Mouse (Mus musculus): Measurements from ENCODE around the gene Nfkbie. TPM values are rescaled to one million over a fixed set of nuclear protein-coding genes. Genes with fewer than 3 reads are reported as not detected.

Nfkbie gene
- total RNA-seq, 4 experiments from 2014 or later: 4.2 to 6.4 (median 5.6) TPM

GRCm38 (mm10) chr17:45582715-45583355 is 27.3 kb downstream of the Nfkbie start:
- DNase-seq: no peak

GRCm38 (mm10) chr17:45584096-45584896 is 28.8 kb downstream of the Nfkbie start:
- DNase-seq: peak; percentile 85

- DNase-seq: peak; percentile 83
These were observed 29.6 kb downstream of the Nfkbie start for GRCm38 (mm10) chr17:45584939-45585678.

- no peak for DNase-seq
These were observed 30.4 kb downstream of the Nfkbie start for GRCm38 (mm10) chr17:45585725-45586448.

- no peak for DNase-seq
These were observed 30.9 kb downstream of the Nfkbie start for GRCm38 (mm10) chr17:45586449-45586837.

GRCm38 (mm10) chr17:45588370-45588769 is 32.9 kb downstream of the Nfkbie start:
- DNase-seq: no peak

- DNase-seq: no peak
These were observed 33.7 kb downstream of the Nfkbie start for GRCm38 (mm10) chr17:45589236-45589635.

GRCm38 (mm10) chr17:45589844-45590243 is 34.3 kb downstream of the Nfkbie start:
- peak; percentile 85 for DNase-seq

GRCm38 (mm10) chr17:45590410-45590809 is 34.9 kb downstream of the Nfkbie start:
- no peak for DNase-seq

- DNase-seq: no peak
These were observed 36.5 kb downstream of the Nfkbie start for GRCm38 (mm10) chr17:45591701-45592605.

GRCm38 (mm10) chr17:45592606-45593431 is 37.3 kb downstream of the Nfkbie start:
- DNase-seq: no peak

- no peak for DNase-seq
These were observed 38.0 kb downstream of the Nfkbie start for GRCm38 (mm10) chr17:45593479-45593878.

- DNase-seq: no peak
These were observed 38.7 kb downstream of the Nfkbie start for GRCm38 (mm10) chr17:45594195-45594594.

- DNase-seq: peak; percentile 71
These were observed 39.6 kb downstream of the Nfkbie start for GRCm38 (mm10) chr17:45594881-45595735.

- DNase-seq: no peak
These were observed 40.4 kb downstream of the Nfkbie start for GRCm38 (mm10) chr17:45595736-45596390.

- peak; percentile 83 for DNase-seq
These were observed 41.3 kb downstream of the Nfkbie start for GRCm38 (mm10) chr17:45596631-45597396.

GRCm38 (mm10) chr17:45597787-45598186 is 42.3 kb downstream of the Nfkbie start:
- DNase-seq: no peak

GRCm38 (mm10) chr17:45598376-45598775 is 42.9 kb downstream of the Nfkbie start:
- DNase-seq: no peak

Measured in adrenal gland, adult 8-10 months (tissue).